ENCODE assay signal across 8 mouse cellular contexts in genomic region chr11:69914372-69914764, GRCm38 (mm10). TPM values are rescaled to one million over a fixed set of nuclear protein-coding genes. Genes with fewer than 3 reads are reported as not detected.
DNase-seq lines count a peak whose midpoint lies in the region; ATAC-seq and TF ChIP-seq lines count a peak whose summit lies in the region.

No protein-coding gene starts in this region.

- 1% methylated on average over 17 of the region's 17 CpGs for WGBS in heart, adult 2 months
- whole genome bisulfite sequencing in stomach, embryonic 15.5 days = 1% methylated on average over 17 of the region's 17 CpGs

- peaks cover 10% of the 10 kb centered on the region for H3K4me1 ChIP-seq in heart, adult 2 months (ENCODE audit: control insufficient read depth, insufficient read depth, low read length)
- H3K4me1 ChIP-seq in CH12.LX (ENCODE audit: control insufficient read depth in 1 of 2, insufficient read depth in 2 of 2) = peaks cover 21 to 61% of the 10 kb centered on the region in 2 experiments
- peaks cover 26% of the 10 kb centered on the region for H3K4me1 ChIP-seq in stomach, embryonic 15.5 days

- TF ChIP-seq RAD21 in CH12.LX (IDR thresholded peaks at IDR 0.05; ENCODE audit: low read depth, low read length) = no peak

- no peaks in the 10 kb centered on the region for H3K27me3 ChIP-seq in heart, adult 2 months (ENCODE audit: control insufficient read depth, insufficient read depth, low read length)
- H3K27me3 ChIP-seq in CH12.LX (replicated peaks) = no peaks in the 10 kb centered on the region
- no peaks in the 10 kb centered on the region for H3K27me3 ChIP-seq in stomach, embryonic 15.5 days (replicated peaks)

- H3K9ac ChIP-seq in heart, adult 2 months (ENCODE audit: low read depth, low read length) = peak overlapping the region; percentile 90
- H3K9ac ChIP-seq in CH12.LX (ENCODE audit: insufficient read depth, low read depth) = peak overlapping the region; percentile 71
- H3K9ac ChIP-seq in stomach, embryonic 15.5 days = peak overlapping the region; percentile 82

- in situ Hi-C loops in CH12.LX (cut with MboI; ENCODE audit: low pct_ligation_motif_present, low pct_unique_long_range_greater_than_20kb, low sequenced_read_pairs) = no loop called here

- no peak for TF ChIP-seq CTCF in heart, adult 2 months (IDR thresholded peaks at IDR 0.05)
- TF ChIP-seq CTCF in CH12.LX (conservative IDR thresholded peaks at IDR 0.05 in 1 of 2, IDR thresholded peaks at IDR 0.05 in 1 of 2; ENCODE audit: low read depth in 2 of 2, low read length in 2 of 2) = no peak

- peak overlapping the region; percentile 77 for H3K4me2 ChIP-seq in CH12.LX (ENCODE audit: insufficient read depth, low read depth, poor library complexity, severe bottlenecking)
- H3K4me2 ChIP-seq in stomach, embryonic 15.5 days = peak overlapping the region; percentile 79

- dilution Hi-C loops in CH12.LX (cut with MboI; ENCODE audit: extremely low pct_ligation_motif_present, extremely low pct_unique_long_range_greater_than_20kb, low sequenced_read_pairs) = no loop called here

- peak overlapping the region; percentile 97 for H3K4me3 ChIP-seq in heart, adult 2 months
- peak overlapping the region; percentile 67 to 91 (median 79) for H3K4me3 ChIP-seq in CH12.LX (replicated peaks in 1 of 3; ENCODE audit: low read depth in 2 of 3, low read length in 2 of 3, poor library complexity in 1 of 3)
- peak overlapping the region; percentile 69 for H3K4me3 ChIP-seq in stomach, embryonic 15.5 days (replicated peaks)

- H3K79me2 ChIP-seq in heart, adult 2 months (replicated peaks; ENCODE audit: control insufficient read depth, insufficient read depth, low read length) = peaks cover 3% of the 10 kb centered on the region; the same call in 1 of the 2 replicates
- H3K79me2 ChIP-seq in CH12.LX (replicated peaks; ENCODE audit: control insufficient read depth, extremely low read depth, insufficient read depth, poor library complexity, severe bottlenecking) = peaks cover 34% of the 10 kb centered on the region

- peak; percentile 4; the same call in 1 of the 2 replicates for ATAC-seq in erythroid progenitor cell, adult 5-6 weeks (replicated peaks; ENCODE audit: low FRiP score, poor library complexity, severe bottlenecking)
- ATAC-seq in stomach, embryonic 15.5 days (ENCODE audit: insufficient read depth, low FRiP score, low read depth) = no peak; the same call in 1 of the 2 replicates

- DNase-seq in heart, adult 2 months = no peak
- DNase-seq in heart, adult 18-20 months = no peak
- DNase-seq in CH12.LX (ENCODE audit: extremely low read depth) = no peak
- peak; percentile 51 for DNase-seq in liver
- DNase-seq in layer of hippocampus, adult 9-11 months = no peak
- no peak for DNase-seq in right cerebral cortex, postnatal 36 days (ENCODE audit: low spot score in 2 of 2)

- TF ChIP-seq EP300 in heart, adult 2 months (IDR thresholded peaks at IDR 0.05; ENCODE audit: insufficient read depth, low read depth, low read length) = no peak
- TF ChIP-seq EP300 in CH12.LX (IDR thresholded peaks at IDR 0.05; ENCODE audit: low read length) = no peak

- intact Hi-C loops in heart, adult 2 months (cut with DNase I) = no loop called here

- no peak for TF ChIP-seq POLR2A in heart, adult 2 months (IDR thresholded peaks at IDR 0.05; ENCODE audit: insufficient read depth, low read depth, low read length)
- TF ChIP-seq POLR2A in CH12.LX (IDR thresholded peaks at IDR 0.05; ENCODE audit: low read depth, low read length) = no peak

- peaks cover 14% of the 10 kb centered on the region; the same call in 1 of the 2 replicates for H3K36me3 ChIP-seq in heart, adult 2 months (ENCODE audit: control insufficient read depth, insufficient read depth, low read length)
- H3K36me3 ChIP-seq in CH12.LX (replicated peaks in 1 of 2; ENCODE audit: control insufficient read depth in 1 of 2, insufficient read depth in 1 of 2, low read length in 1 of 2) = peaks cover 80 to 92% of the 10 kb centered on the region in 2 experiments
- H3K36me3 ChIP-seq in stomach, embryonic 15.5 days = peaks cover 62% of the 10 kb centered on the region

- no peaks in the 10 kb centered on the region for H3K9me3 ChIP-seq in CH12.LX (replicated peaks; ENCODE audit: low read length)
- H3K9me3 ChIP-seq in stomach, embryonic 15.5 days = no peaks in the 10 kb centered on the region

- H3K27ac ChIP-seq in heart, adult 2 months = peak overlapping the region; percentile 97
- peak overlapping the region; percentile 54 for H3K27ac ChIP-seq in CH12.LX (ENCODE audit: insufficient read depth, low read depth)
- H3K27ac ChIP-seq in stomach, embryonic 15.5 days = peak overlapping the region; percentile 85

TF ChIP-seq in CH12.LX, 34 proteins besides CTCF, POLR2A, EP300 and RAD21:
- TF ChIP-seq ETS1 (conservative IDR thresholded peaks at IDR 0.05; ENCODE audit: low read depth, low read length) (no peak), UBTF (IDR thresholded peaks at IDR 0.05; ENCODE audit: low read depth, low read length) (peak; percentile 20; the same call in 1 of the 2 replicates), ZMIZ1 (IDR thresholded peaks at IDR 0.05; ENCODE audit: low read depth, low read length) (peak; percentile 1; the same call in 1 of the 2 replicates)

RNA-seq across cellular contexts. Expression of gene Gps2, which starts 0.7 kb away (rescaled TPM):
- total RNA-seq in heart, adult 2 months (2021) = 10 to 100 TPM; 27.2 to 28.4 TPM
- 53.9 and 63.9 TPM in 2 replicates for polyA plus RNA-seq in heart, adult 2 months (2012; rRNA removed)
- 10 to 100 TPM; 26.2 to 27.5 TPM for total RNA-seq in heart, adult 18-20 months (2021)
- total RNA-seq in CH12.LX (2012; rRNA removed) (29.4 and 35.9 TPM in 2 replicates), CH12.LX (2014; rRNA removed) (25.0 and 27.4 TPM in 2 replicates)
- 69.2 and 73.6 TPM in 2 replicates for polyA plus RNA-seq in CH12.LX (2012; ENCODE audit: insufficient read length, low read depth)
- 268 and 359 TPM in 2 replicates for total RNA-seq in erythroid progenitor cell, adult 5-6 weeks (2015; ENCODE audit: low replicate concordance)
- 130 and 161 TPM in 2 replicates for total RNA-seq in erythroid progenitor cell, adult 5-6 weeks (2017; ENCODE audit: low replicate concordance)
- 66.2 and 69.1 TPM in 2 replicates for polyA plus RNA-seq in stomach, embryonic 15.5 days (2015; fragmentation: Nextera tagmentation; extraction: Ambion mirVana)

RNA-seq across cellular contexts. Expression of gene Eif5a, which starts 7.4 kb away (rescaled TPM):
- total RNA-seq in heart, adult 2 months (2021) = 100 to 1,000 TPM; 397 to 444 TPM
- 360 and 540 TPM in 2 replicates for polyA plus RNA-seq in heart, adult 2 months (2012; rRNA removed)
- 100 to 1,000 TPM; 415 to 425 TPM for total RNA-seq in heart, adult 18-20 months (2021)
- 1,419 and 1,651 TPM in 2 replicates for total RNA-seq in CH12.LX (2012; rRNA removed)
- 2,535 and 2,729 TPM in 2 replicates for total RNA-seq in CH12.LX (2014; rRNA removed)
- polyA plus RNA-seq in CH12.LX (2012; ENCODE audit: insufficient read length, low read depth) = 3,314 and 3,421 TPM in 2 replicates
- 394 and 471 TPM in 2 replicates for total RNA-seq in erythroid progenitor cell, adult 5-6 weeks (2015; ENCODE audit: low replicate concordance)
- 246 and 254 TPM in 2 replicates for total RNA-seq in erythroid progenitor cell, adult 5-6 weeks (2017; ENCODE audit: low replicate concordance)
- 1,591 and 1,597 TPM in 2 replicates for polyA plus RNA-seq in stomach, embryonic 15.5 days (2015; fragmentation: Nextera tagmentation; extraction: Ambion mirVana)

RNA-seq across cellular contexts. Expression of gene Neurl4, which starts 13.5 kb away (rescaled TPM):
- 10 to 100 TPM; 42.6 to 47.1 TPM for total RNA-seq in heart, adult 2 months (2021)
- polyA plus RNA-seq in heart, adult 2 months (2012; rRNA removed) = 31.5 and 54.1 TPM in 2 replicates
- 10 to 100 TPM; 42.1 to 48.0 TPM for total RNA-seq in heart, adult 18-20 months (2021)
- total RNA-seq in CH12.LX (2012; rRNA removed) (51.0 and 56.1 TPM in 2 replicates), CH12.LX (2014; rRNA removed) (21.4 and 22.9 TPM in 2 replicates)
- polyA plus RNA-seq in CH12.LX (2012; ENCODE audit: insufficient read length, low read depth) = 40.1 and 46.2 TPM in 2 replicates
- total RNA-seq in erythroid progenitor cell, adult 5-6 weeks (2015; ENCODE audit: low replicate concordance) = 8.6 and 8.8 TPM in 2 replicates
- 23.2 and 59.7 TPM in 2 replicates for total RNA-seq in erythroid progenitor cell, adult 5-6 weeks (2017; ENCODE audit: low replicate concordance)
- 7.2 and 8.0 TPM in 2 replicates for polyA plus RNA-seq in stomach, embryonic 15.5 days (2015; fragmentation: Nextera tagmentation; extraction: Ambion mirVana)

RNA-seq across cellular contexts. Expression of gene 2810408A11Rik, which starts 13.6 kb away (rescaled TPM):
- total RNA-seq in heart, adult 2 months (2021) = under 1 TPM; 0.23 to 0.34 TPM
- polyA plus RNA-seq in heart, adult 2 months (2012; rRNA removed) = 0.15 and 0.41 TPM in 2 replicates
- under 1 TPM in 1 of 2 experiments, not detected in 1; 0.41 TPM for total RNA-seq in heart, adult 18-20 months (2021)
- 0.34 and 0.59 TPM in 2 replicates for total RNA-seq in CH12.LX (2012; rRNA removed)
- total RNA-seq in CH12.LX (2014; rRNA removed) = 0.35 and 0.86 TPM in 2 replicates
- 0.33 and 0.41 TPM in 2 replicates for polyA plus RNA-seq in CH12.LX (2012; ENCODE audit: insufficient read length, low read depth)
- total RNA-seq in erythroid progenitor cell, adult 5-6 weeks (2015; ENCODE audit: low replicate concordance) = 2.5 TPM in 1 of 2 replicates, not detected in the other
- total RNA-seq in erythroid progenitor cell, adult 5-6 weeks (2017; ENCODE audit: low replicate concordance) = 0.51 TPM in 1 of 2 replicates, not detected in the other
- polyA plus RNA-seq in stomach, embryonic 15.5 days (2015; fragmentation: Nextera tagmentation; extraction: Ambion mirVana) = 7.5 and 10.4 TPM in 2 replicates

RNA-seq across cellular contexts. Expression of gene Acap1, which starts 19.0 kb away (rescaled TPM):
- total RNA-seq in heart, adult 2 months (2021) = 1 to 10 TPM in 1 of 2 experiments, under 1 TPM in 1; 0.65 to 1.1 TPM
- polyA plus RNA-seq in heart, adult 2 months (2012; rRNA removed) = 1.7 and 3.3 TPM in 2 replicates
- total RNA-seq in heart, adult 18-20 months (2021) = 1 to 10 TPM in 1 of 2 experiments, under 1 TPM in 1; 0.72 to 4.4 TPM
- total RNA-seq in CH12.LX (2012; rRNA removed) (38.9 and 39.6 TPM in 2 replicates), CH12.LX (2014; rRNA removed) (58.2 and 66.2 TPM in 2 replicates)
- 66.7 and 70.9 TPM in 2 replicates for polyA plus RNA-seq in CH12.LX (2012; ENCODE audit: insufficient read length, low read depth)
- 9.4 and 12.6 TPM in 2 replicates for total RNA-seq in erythroid progenitor cell, adult 5-6 weeks (2015; ENCODE audit: low replicate concordance)
- total RNA-seq in erythroid progenitor cell, adult 5-6 weeks (2017; ENCODE audit: low replicate concordance) = 8.5 and 11.6 TPM in 2 replicates
- polyA plus RNA-seq in stomach, embryonic 15.5 days (2015; fragmentation: Nextera tagmentation; extraction: Ambion mirVana) = 5.0 and 6.1 TPM in 2 replicates
